Mouse (Mus musculus) forebrain, embryonic 14.5 days (tissue): Measurements from ENCODE around the gene Ruvbl1. TPM values are rescaled to one million over a fixed set of nuclear protein-coding genes. Genes with fewer than 3 reads are reported as not detected.
A peak's percentile ranks its signal among the peaks of the same experiment; 100 is the strongest.

Experiments
- ATAC-seq: fragments of 200-750 bp; cut with Nextera tagmentation; 2 replicates; pipeline ENCODE4 v1.8.0; 2017; ENCODE audit warnings: mild to moderate bottlenecking, moderate library complexity
- DNase-seq: peaks from one replicate; pipeline ENCODE4 v3.0.0-alpha.2; 2015; ENCODE audit warnings: low spot score
- H3K27ac ChIP-seq: fragments of 300-500 bp; sonication (generic); 2 replicates; pipeline ENCODE4 v1.5.1; 2014; ENCODE audit warnings: low read depth, mild to moderate bottlenecking, control low read depth, low read length, moderate library complexity
- H3K27me3 ChIP-seq: fragments of 300-500 bp; sonication (generic); replicated peaks from 2 replicates; pipeline ENCODE4 v1.6.1; 2014; ENCODE audit warnings: low read length, control low read depth, mixed read lengths; ENCODE audit not compliant: control insufficient read depth, insufficient read depth
- H3K36me3 ChIP-seq: fragments of 300-500 bp; sonication (generic); 2 replicates; pipeline ENCODE4 v1.6.1; 2014; ENCODE audit warnings: low read length, control low read depth; ENCODE audit not compliant: control insufficient read depth, insufficient read depth
- H3K4me1 ChIP-seq: fragments of 300-500 bp; sonication (generic); 2 replicates; pipeline ENCODE4 v1.6.1; 2014; ENCODE audit warnings: antibody characterized with exemption, low read length, control low read depth; ENCODE audit not compliant: control insufficient read depth, insufficient read depth
- H3K4me2 ChIP-seq: fragments of 300-500 bp; sonication (generic); 2 replicates; pipeline ENCODE4 v1.6.1; 2014; ENCODE audit warnings: mild to moderate bottlenecking, control low read depth, low read length
- H3K4me3 ChIP-seq: fragments of 300-500 bp; sonication (generic); 2 replicates; pipeline ENCODE4 v1.5.1; 2014; ENCODE audit warnings: low read depth, low read length, control low read depth
- H3K9ac ChIP-seq: fragments of 300-500 bp; sonication (generic); 2 replicates; pipeline ENCODE4 v1.6.1; 2014; ENCODE audit warnings: mild to moderate bottlenecking, low read length, control low read depth, moderate library complexity
- H3K9me3 ChIP-seq: fragments of 300-500 bp; sonication (generic); replicated peaks from 2 replicates; pipeline ENCODE4 v1.6.1; 2016; ENCODE audit warnings: low read length, control low read depth, mixed read lengths; ENCODE audit not compliant: control insufficient read depth
- WGBS: fragments of 180-500 bp; shearing (Covaris S2); extraction: QIAGEN DNeasy Blood & Tissue Kit; methylation state at CpG from one replicate; pipeline ENCODE4 v1.1.7; 2014; 5-methylcytosine and 5-hydroxymethylcytosine counted together
- polyA plus RNA-seq: library from polyadenylated mRNA; unstranded; fragments of >200 nt; fragmentation: Nextera tagmentation; extraction: Ambion mirVana; gene quantifications from 2 replicates; pipeline ENCODE4 v1.2.1, GENCODE M21; 2014

The Ruvbl1 gene
- polyA plus RNA-seq, 1 experiment from 2014 or later: 145 TPM

- H3K9ac ChIP-seq: no peak overlapping the region
- H3K4me2 ChIP-seq: no peak overlapping the region
- ATAC-seq: 0 out of 2 replicates have a peak, but pooled peaks have one; percentile 47
- H3K27ac ChIP-seq: no peak overlapping the region
- peaks cover 68% of the 10 kb centered on the region for H3K36me3 ChIP-seq
- no peaks in the 10 kb centered on the region for H3K27me3 ChIP-seq
- H3K4me1 ChIP-seq: no peaks in the 10 kb centered on the region
- no peaks in the 10 kb centered on the region for H3K9me3 ChIP-seq
- 75% methylated on average over 8 of the region's 8 CpGs for WGBS
- H3K4me3 ChIP-seq: no peak overlapping the region
- DNase-seq: peak; percentile 80
These were observed 21.7 kb downstream of the Ruvbl1 start for GRCm38 (mm10) chr6:88486893-88487292.

GRCm38 (mm10) chr6:88489026-88489425, 23.8 kb downstream of the Ruvbl1 start:
- 91% methylated on average over 7 of the region's 7 CpGs for WGBS
- Histone ChIP-seq H3K9me3 (no peaks in the 10 kb centered on the region), H3K4me3 (no peak overlapping the region), H3K9ac (no peak overlapping the region), H3K4me1 (no peaks in the 10 kb centered on the region), H3K4me2 (no peak overlapping the region), H3K27me3 (no peaks in the 10 kb centered on the region), H3K27ac (no peak overlapping the region), H3K36me3 (peaks cover 67% of the 10 kb centered on the region)
- ATAC-seq (no peak), DNase-seq (no peak)

GRCm38 (mm10) chr6:88489834-88490233, 24.6 kb downstream of the Ruvbl1 start:
- WGBS: 87% methylated on average over 6 of the region's 6 CpGs
- Histone ChIP-seq H3K4me2 (no peak overlapping the region), H3K9ac (no peak overlapping the region), H3K9me3 (no peaks in the 10 kb centered on the region), H3K36me3 (peaks cover 60% of the 10 kb centered on the region), H3K4me1 (no peaks in the 10 kb centered on the region), H3K4me3 (no peak overlapping the region), H3K27me3 (no peaks in the 10 kb centered on the region), H3K27ac (no peak overlapping the region)
- DNase-seq: no peak
- no peak for ATAC-seq

GRCm38 (mm10) chr6:88490629-88491354, 25.6 kb downstream of the Ruvbl1 start:
- Histone ChIP-seq H3K4me1 (no peaks in the 10 kb centered on the region), H3K9ac (no peak overlapping the region), H3K4me3 (no peak overlapping the region), H3K27ac (peak overlapping the region; percentile 3; the same call in 1 of the 2 replicates), H3K36me3 (peaks cover 50% of the 10 kb centered on the region), H3K9me3 (no peaks in the 10 kb centered on the region), H3K4me2 (no peak overlapping the region), H3K27me3 (no peaks in the 10 kb centered on the region)
- ATAC-seq (peak; percentile 86), DNase-seq (peak; percentile 75)
- 54% methylated on average over 12 of the region's 12 CpGs for WGBS

GRCm38 (mm10) chr6:88493712-88494111, 28.5 kb downstream of the Ruvbl1 start:
- H3K36me3 ChIP-seq: peaks cover 51% of the 10 kb centered on the region
- no peaks in the 10 kb centered on the region for H3K27me3 ChIP-seq
- H3K27ac ChIP-seq: no peak overlapping the region
- H3K4me1 ChIP-seq: no peaks in the 10 kb centered on the region
- H3K9me3 ChIP-seq: no peaks in the 10 kb centered on the region
- H3K9ac ChIP-seq: no peak overlapping the region
- no peak overlapping the region for H3K4me3 ChIP-seq
- H3K4me2 ChIP-seq: no peak overlapping the region
- 90% methylated on average over 6 of the region's 6 CpGs for WGBS
- ATAC-seq (no peak), DNase-seq (no peak)

GRCm38 (mm10) chr6:88499481-88500404, 34.5 kb downstream of the Ruvbl1 start:
- H3K27me3 ChIP-seq: no peaks in the 10 kb centered on the region
- no peaks in the 10 kb centered on the region for H3K9me3 ChIP-seq
- 3% methylated on average over 76 of the region's 76 CpGs for WGBS
- H3K4me1 ChIP-seq: no peaks in the 10 kb centered on the region; the same call in 1 of the 2 replicates
- ATAC-seq (peak; percentile 90), DNase-seq (peak; percentile 78)
- H3K4me3 ChIP-seq: peak overlapping the region; percentile 49
- H3K9ac ChIP-seq: peak overlapping the region; percentile 77
- peaks cover 53% of the 10 kb centered on the region for H3K36me3 ChIP-seq
- peak overlapping the region; percentile 89 for H3K4me2 ChIP-seq
- no peak overlapping the region for H3K27ac ChIP-seq

- H3K4me2 ChIP-seq: peak overlapping the region; percentile 89
These were observed 35.2 kb downstream of the Ruvbl1 start for GRCm38 (mm10) chr6:88500405-88500767.

GRCm38 (mm10) chr6:88502030-88502970, 37.1 kb downstream of the Ruvbl1 start:
- H3K9ac ChIP-seq: no peak overlapping the region
- DNase-seq (no peak), ATAC-seq (no peak)
- WGBS: 84% methylated on average over 13 of the region's 13 CpGs
- H3K4me2 ChIP-seq: no peak overlapping the region
- no peak overlapping the region for H3K4me3 ChIP-seq
- no peaks in the 10 kb centered on the region; the same call in 1 of the 2 replicates for H3K4me1 ChIP-seq
- no peak overlapping the region for H3K27ac ChIP-seq
- no peaks in the 10 kb centered on the region for H3K9me3 ChIP-seq
- H3K36me3 ChIP-seq: peaks cover 66% of the 10 kb centered on the region
- H3K27me3 ChIP-seq: no peaks in the 10 kb centered on the region

More at GRCm38 (mm10) chr6:88500405-88500767, 35.2 kb downstream of the Ruvbl1 start:
- Histone ChIP-seq H3K9ac (peak overlapping the region; percentile 77), H3K4me3 (peak overlapping the region; percentile 49), H3K4me1 (no peaks in the 10 kb centered on the region; the same call in 1 of the 2 replicates), H3K27me3 (no peaks in the 10 kb centered on the region), H3K9me3 (no peaks in the 10 kb centered on the region), H3K27ac (no peak overlapping the region), H3K36me3 (peaks cover 59% of the 10 kb centered on the region)
- 5% methylated on average over 3 of the region's 3 CpGs for WGBS
- peak; percentile 38; the same call in 1 of the 2 replicates for ATAC-seq
- DNase-seq: no peak
